Mouse (Mus musculus) brain, adult 2 months (tissue): ENCODE measurements at regions not wholly inside any gene's neighbourhood (a gene's known extent, or its start where the extent isn't known, plus 50 kb on each side); places are given as distances from the start of the nearest gene placed in this dataset.

Experiments used
- DNase-seq: peaks from one replicate; pipeline ENCODE4 v3.0.0; 2011; ENCODE audit warnings: low read depth, low spot score

DNA sequence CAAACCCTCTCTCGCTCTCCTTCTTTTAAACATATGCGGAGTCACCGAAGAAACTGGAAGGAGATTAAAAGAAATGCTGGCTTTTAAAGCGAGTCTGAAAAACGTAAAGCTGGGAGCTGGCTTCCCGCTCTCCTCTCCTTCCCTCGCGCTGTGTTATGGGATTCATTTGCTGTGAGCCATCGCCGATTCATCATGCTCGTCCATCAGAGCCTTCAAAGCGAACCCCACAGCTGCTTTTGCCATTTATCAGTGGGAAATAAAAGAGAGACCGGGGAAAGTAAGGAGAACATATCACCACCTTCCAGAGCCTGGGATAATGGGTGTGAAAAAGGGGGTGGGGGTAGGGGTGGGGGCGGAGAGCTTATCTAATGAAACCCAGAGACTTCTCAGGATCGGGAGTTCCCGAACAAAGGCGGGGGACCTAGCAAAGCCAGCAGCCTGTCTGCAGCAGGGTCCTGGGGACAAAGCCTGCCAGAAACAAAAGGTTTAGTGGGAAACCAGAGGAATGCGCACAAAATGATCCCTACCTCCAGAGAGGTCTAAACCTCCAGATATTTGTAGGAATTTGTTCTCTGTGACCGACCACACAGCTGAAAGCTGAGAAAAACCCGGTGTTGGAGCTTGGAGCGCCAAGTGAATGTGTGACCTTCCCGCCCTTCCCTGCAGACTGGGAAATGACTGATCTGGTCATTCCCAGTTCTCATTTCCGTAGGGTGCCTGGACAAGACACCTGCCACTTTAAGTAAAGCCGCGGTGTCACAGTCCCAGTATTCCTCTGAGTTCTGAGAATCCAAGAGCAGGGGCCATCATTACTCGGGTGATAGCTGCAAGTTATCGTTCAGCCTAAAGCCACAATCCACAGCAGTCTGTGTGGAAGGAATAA lies 73.9 kb upstream of the Lrig1 start:
- no peak for DNase-seq

GRCm38 (mm10) chr6:94772868-94773603 lies 73.1 kb upstream of the Lrig1 start:
- DNase-seq = no peak

- no peak for DNase-seq
These were observed 72.4 kb upstream of the Lrig1 start for GRCm38 (mm10) chr6:94772391-94772790.

- peak; percentile 68 for DNase-seq
These were observed 68.3 kb upstream of the Lrig1 start for GRCm38 (mm10) chr6:94768230-94768629.

DNA sequence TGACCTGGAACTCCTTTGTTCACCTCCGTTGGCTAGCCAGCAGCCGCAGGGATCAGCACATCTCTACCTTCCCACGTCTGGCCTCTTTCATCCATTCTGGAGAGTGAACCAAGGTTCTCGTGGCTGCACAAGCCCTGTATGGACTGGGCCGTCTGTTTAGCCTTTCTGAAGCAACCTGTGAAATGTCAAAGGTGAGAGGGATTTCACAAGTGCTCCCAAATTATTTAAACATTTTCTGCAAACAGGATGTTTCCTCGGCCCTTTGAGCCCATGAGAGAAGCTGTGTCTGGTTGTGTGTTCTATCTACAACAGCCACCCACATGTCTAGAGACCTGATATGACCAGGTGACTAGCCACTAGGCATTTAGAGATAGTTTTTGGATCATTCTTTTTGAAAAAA lies 65.8 kb upstream of the Lrig1 start:
- DNase-seq = no peak

DNA sequence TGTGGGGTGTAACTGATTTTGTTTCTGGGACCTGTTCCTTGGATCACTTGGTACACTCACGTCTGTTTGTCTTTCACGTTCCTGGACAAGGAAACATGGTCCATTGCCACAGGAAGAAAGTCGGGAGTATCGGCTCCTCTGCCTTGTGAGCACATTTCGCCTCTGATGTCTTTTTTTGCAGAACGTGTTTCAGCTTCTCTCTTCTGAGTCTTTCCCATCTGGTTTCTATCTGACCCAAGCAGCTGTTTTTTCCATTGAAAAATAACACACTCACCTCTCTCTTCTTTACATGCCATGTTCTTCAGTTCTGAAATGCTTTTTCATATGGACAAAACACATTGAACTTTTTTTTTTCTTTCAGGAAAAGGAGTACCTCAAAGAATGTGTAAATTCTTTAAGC lies 61.4 kb upstream of the Lrig1 start:
- DNase-seq = no peak

GRCm38 (mm10) chr6:94760629-94761111 lies 60.7 kb upstream of the Lrig1 start:
- no peak for DNase-seq

GRCm38 (mm10) chr6:94759649-94760048 lies 59.7 kb upstream of the Lrig1 start:
- DNase-seq = no peak

- DNase-seq = no peak
These were observed 56.0 kb upstream of the Lrig1 start for GRCm38 (mm10) chr6:94756006-94756405.

- no peak for DNase-seq
These were observed 55.4 kb upstream of the Lrig1 start for GRCm38 (mm10) chr6:94755297-94755831.

DNA sequence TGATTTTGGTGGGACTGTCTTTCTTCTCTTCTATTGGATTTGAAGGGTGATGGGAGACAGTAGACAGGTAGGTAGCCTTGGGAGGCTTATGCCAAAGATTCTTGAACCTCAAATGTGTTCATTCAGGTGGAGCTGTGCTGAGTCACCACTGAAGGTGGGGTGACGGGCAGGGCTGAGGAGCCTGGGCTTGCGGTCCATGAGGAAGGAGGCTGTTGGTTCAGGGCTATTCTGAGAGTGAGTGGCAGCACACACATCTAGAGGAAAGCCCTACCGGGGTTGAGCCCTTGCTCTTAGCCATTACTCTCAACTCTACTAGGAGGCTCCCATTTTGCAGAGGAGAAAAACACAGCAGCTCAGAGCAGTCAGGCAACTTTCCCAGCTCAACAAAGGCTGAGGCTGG lies 54.6 kb upstream of the Lrig1 start:
- DNase-seq = no peak

- DNase-seq = no peak
These were observed 51.1 kb upstream of the Lrig1 start for GRCm38 (mm10) chr6:94751101-94751440.

GRCm38 (mm10) chr6:94750228-94751100 lies 50.5 kb upstream of the Lrig1 start:
- peak; percentile 26 for DNase-seq
